Mouse (Mus musculus): ENCODE measurements around the gene Aph1b.

The Aph1b gene

GRCm38 (mm10) chr9:66744531-66744930 lies 50.8 kb downstream of the Aph1b start:
- in situ Hi-C loops (cut with MboI, MseI), result no loop called here

GRCm38 (mm10) chr9:66739516-66739915 lies 55.8 kb downstream of the Aph1b start:
- in situ Hi-C loops (cut with MboI, MseI), result no loop called here

GRCm38 (mm10) chr9:66736551-66736950 lies 58.7 kb downstream of the Aph1b start:
- in situ Hi-C loops (cut with MboI, MseI), result no loop called here

GRCm38 (mm10) chr9:66736016-66736415 lies 59.3 kb downstream of the Aph1b start:
- in situ Hi-C loops (cut with MboI, MseI), result no loop called here

- in situ Hi-C loops (cut with MboI, MseI), result no loop called here
Observed at GRCm38 (mm10) chr9:66735122-66735521, 60.2 kb downstream of the Aph1b start.

- in situ Hi-C loops (cut with MboI, MseI), result no loop called here
Observed at GRCm38 (mm10) chr9:66734568-66734967, 60.7 kb downstream of the Aph1b start.

GRCm38 (mm10) chr9:66732791-66733691 lies 62.2 kb downstream of the Aph1b start:
- in situ Hi-C loops (cut with MboI, MseI), result no loop called here

GRCm38 (mm10) chr9:66731284-66731683 lies 64.0 kb downstream of the Aph1b start:
- in situ Hi-C loops (cut with MboI, MseI), result no loop called here

- in situ Hi-C loops (cut with MboI, MseI), result no loop called here
Observed at GRCm38 (mm10) chr9:66730556-66730955, 64.7 kb downstream of the Aph1b start.

- in situ Hi-C loops (cut with MboI, MseI), result no loop called here
Observed at GRCm38 (mm10) chr9:66727333-66727732, 68.0 kb downstream of the Aph1b start.

- in situ Hi-C loops (cut with MboI, MseI), result no loop called here
Observed at GRCm38 (mm10) chr9:66725591-66725990, 69.7 kb downstream of the Aph1b start.
